Mouse (Mus musculus): ENCODE results near the gene Aloxe3. TPM values are rescaled to one million over a fixed set of nuclear protein-coding genes. Genes with fewer than 3 reads are reported as not detected.

The Aloxe3 gene
- 0.40 TPM for total RNA-seq (2023)

DNA sequence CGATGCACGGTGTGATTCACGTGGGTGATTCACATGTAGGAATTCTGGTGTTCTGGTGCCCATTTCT is at the start of gene Aloxe3:
Gene Aloxe3 (plus strand): TSS at position 45 of the 67 bp plus-strand sequence.

DNA sequence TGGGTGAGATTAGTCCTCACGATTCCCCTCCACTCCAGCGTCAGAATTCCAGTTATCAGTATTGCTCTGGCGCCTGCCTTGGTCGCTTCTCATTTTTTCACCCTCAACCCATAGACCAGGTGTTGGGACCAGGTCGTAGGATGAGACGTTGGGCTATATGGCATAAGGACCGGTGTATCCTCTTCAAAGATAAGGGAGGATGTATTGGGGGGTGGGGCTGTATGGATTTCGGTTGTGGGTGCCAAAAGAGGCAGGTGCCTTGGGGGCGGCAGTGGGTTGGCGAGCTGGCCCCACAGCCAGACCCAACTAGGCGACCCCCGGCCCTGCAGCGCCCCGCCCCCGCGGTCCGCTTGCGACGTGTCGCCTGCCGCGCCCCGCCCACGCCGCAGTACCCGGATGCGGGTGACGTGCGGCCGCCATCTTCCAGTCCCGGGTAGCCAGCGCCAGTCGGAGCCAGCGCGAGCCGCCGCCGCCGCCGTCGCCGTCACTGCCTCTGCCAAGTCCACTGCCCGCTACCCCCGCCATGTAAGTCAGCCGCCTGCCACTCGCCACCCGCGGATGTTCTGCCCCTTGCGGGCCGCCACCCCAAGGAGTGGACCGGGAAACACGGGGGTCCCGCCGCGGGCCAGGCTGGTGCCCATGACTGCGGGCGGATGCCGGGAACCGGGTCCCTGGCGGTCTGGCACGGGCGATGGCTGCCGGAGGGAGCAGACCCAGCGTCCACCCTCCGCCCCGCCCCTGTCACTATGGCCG is 37.4 kb upstream of the Aloxe3 start, which contains the start of gene Vamp2:
Gene Vamp2 (plus strand): TSS at position 388 of the 753 bp plus-strand sequence.

DNA sequence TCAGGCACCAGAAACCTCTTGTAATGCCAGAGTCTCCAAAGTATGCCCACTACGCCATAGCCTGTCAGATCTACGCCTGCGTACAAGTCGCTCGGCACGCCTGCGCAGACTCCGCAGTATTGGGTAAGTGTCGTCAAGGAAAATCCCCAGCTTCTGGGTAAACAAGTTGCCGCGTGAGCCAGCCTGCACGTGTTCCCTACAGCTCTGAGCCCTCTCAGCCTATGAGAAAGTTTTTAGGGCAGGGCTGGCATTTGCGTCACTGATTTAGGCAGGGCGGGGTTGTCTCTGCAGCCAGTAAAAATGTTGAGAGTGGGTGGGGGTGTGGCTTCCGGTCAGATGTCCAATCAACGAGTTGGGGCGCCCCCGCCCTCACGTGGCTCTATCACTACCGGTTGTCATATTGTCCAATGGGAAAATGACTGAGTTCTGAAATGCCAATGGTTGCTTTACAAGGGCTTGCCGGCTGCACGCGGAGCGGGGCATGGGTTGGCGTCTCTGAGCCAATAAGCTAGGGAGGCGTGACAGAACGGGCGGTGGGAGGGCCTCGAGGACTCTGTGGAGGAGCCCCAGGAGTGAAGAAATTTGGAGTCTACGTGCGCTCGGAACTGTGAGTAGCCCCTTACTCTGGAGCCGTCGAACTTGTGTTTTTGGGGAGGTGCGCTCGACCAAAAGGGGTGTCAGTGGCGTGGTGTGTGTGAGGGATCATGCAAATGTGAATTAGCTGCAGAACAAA is 30.8 kb upstream of the Aloxe3 start, which contains the start of gene Per1:
Gene Per1 (plus strand): TSS at position 521 of the 733 bp plus-strand sequence.

DNA sequence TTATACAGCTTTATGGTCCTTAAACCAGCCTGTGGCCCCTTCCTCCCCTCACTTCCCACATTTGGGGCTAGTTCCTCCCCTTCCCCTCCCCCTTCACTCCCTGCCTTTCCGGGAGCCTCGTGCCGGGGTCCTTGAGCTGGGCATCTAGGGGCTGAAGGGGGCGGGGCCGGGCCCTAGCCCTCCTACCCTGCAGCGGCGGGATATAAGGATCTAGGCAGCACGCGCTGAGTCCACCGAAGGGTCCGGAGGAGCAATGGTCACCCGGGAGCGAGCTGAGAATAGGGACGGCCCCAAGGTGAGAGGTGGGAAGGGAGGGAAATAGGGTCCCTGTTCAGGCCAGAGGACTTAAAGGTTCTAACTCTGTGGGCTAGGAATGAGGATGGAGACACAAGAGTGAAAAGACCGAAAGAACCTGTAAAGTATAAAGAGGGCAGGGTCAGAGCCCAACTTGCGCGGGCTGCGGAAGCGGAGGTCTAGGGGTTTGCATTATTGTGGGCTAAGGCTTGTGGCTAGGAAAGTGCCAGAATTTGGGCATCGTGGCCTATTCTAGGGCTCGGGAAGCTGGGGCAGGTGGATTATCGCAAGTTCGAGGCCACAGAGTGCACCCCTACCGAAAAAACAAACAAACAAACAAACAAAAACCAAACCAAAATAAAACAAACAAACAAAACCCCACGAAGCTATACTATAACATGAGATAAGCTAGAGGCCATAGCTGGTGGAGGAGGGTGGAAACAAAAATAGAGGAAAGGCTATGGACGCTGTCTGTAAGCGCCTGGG is 5.3 kb upstream of the Aloxe3 start, which contains the start of gene Hes7:
Gene Hes7 (plus strand): TSS at position 184 of the 780 bp plus-strand sequence.

DNA sequence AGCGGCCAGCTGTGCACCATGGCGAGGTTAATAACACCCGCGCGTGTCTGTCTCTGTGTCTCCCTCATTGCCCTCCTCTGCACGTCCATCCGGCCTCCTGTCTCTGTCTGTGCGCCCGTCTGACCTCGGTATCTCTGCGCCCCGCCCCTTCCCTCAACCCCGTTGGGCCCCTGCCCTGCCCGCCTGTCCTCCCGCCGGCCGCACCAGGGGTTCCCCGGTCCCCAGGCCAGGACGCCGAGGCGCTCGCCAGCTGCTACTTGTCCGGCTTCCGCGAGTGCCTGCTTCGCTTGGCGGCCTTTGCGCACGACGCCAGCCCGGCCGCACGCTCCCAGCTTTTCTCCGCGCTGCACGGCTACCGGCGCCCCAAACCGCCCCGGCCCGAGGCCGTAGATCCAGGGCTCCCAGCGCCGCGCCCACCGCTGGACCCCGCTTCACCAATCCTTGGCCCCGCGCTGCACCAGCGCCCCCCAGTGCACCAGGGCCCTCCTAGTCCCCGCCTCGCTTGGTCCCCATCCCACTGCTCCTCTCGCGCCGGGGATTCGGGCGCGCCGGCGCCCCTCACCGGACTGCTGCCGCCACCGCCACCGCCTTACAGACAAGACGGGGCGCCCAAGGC is 3.3 kb upstream of the Aloxe3 start, which contains the start of gene 9130213A22Rik:
Gene 9130213A22Rik (minus strand): TSS at position 254 of the 616 bp plus-strand sequence.

DNA sequence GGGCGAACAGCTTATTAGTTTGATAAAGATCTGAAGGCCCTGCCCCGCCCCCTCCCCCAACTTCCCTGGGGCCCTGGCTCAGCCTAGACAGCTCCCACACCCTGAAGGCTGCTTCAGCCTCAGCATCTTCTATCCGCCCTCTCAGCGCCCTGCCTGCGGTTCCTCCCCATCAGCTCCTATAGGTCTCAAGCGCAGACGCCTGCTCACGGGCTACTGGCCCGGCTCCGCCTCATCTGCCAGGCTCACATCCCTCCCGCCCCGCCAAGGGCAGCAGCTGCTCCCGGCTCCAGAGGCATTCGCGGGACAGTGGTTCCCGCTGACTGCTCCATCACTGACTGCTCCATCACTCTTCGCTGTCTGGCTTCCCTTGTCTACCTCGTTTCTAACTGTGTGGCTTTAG is 31.1 kb downstream of the Aloxe3 start, which contains the start of gene Alox12b:
Gene Alox12b (plus strand): TSS at position 190 of the 400 bp plus-strand sequence.

DNA sequence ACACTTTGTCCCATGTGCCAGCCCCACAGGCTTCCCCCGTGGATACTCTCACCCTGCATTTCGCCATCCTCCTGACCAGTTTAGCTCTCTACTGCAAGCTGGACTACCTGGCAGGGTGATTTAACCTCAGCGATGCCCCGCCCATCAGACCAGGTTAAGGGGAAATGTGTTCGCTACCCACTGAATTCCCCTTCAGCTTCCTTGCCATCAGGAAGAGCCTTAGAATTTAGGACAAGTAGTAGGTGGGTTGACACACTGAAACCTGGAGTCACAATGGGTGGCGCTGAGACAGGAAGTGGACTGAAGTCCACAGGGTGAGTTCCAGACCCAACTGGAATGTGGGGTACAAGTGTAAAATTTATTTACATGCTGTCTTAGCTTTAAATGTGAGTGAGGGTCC is 72.0 kb downstream of the Aloxe3 start, which contains the start of gene Alox8:
Gene Alox8 (minus strand): TSS at position 101 of the 400 bp plus-strand sequence.

Other genes starting within 250 kb of the Aloxe3 start
- not detected for gene Rnf222, start 237.3 kb upstream of the Aloxe3 start, total RNA-seq (2023)
- 3,156 TPM for gene Rpl26, start 224.3 kb upstream of the Aloxe3 start, total RNA-seq (2023)
- not detected for gene Odf4, start 198.8 kb upstream of the Aloxe3 start, total RNA-seq (2023)
- gene Arhgef15, start 168.4 kb upstream of the Aloxe3 start, total RNA-seq (2023) = not detected
- 1.9 TPM for gene Slc25a35, start 157.8 kb upstream of the Aloxe3 start, total RNA-seq (2023)
- 10.7 TPM for gene Rangrf, start 150.7 kb upstream of the Aloxe3 start, total RNA-seq (2023)
- gene Pfas, start 117.4 kb upstream of the Aloxe3 start, total RNA-seq (2023) = 28.8 TPM
- gene Ctc1, start 110.0 kb upstream of the Aloxe3 start, total RNA-seq (2023) = 22.0 TPM
- gene Aurkb, start 80.2 kb upstream of the Aloxe3 start, total RNA-seq (2023) = 1.1 TPM
- gene Borcs6, start 66.2 kb upstream of the Aloxe3 start, total RNA-seq (2023) = 10.6 TPM
- 3.6 TPM for gene Tmem107, start 55.1 kb upstream of the Aloxe3 start, total RNA-seq (2023)
- gene Vamp2, start 37.4 kb upstream of the Aloxe3 start, total RNA-seq (2023) = 328 TPM
- gene Per1, start 30.7 kb upstream of the Aloxe3 start, total RNA-seq (2023) = 415 TPM
- not detected for gene Hes7, start 5.5 kb upstream of the Aloxe3 start, total RNA-seq (2023)
- not detected for gene 9130213A22Rik, start 3.3 kb upstream of the Aloxe3 start, total RNA-seq (2023)
- gene Alox12b, start 31.1 kb downstream of the Aloxe3 start, total RNA-seq (2023) = not detected
- gene Alox8, start 71.9 kb downstream of the Aloxe3 start, total RNA-seq (2023) = not detected
- not detected for gene Gucy2e, start 111.1 kb downstream of the Aloxe3 start, total RNA-seq (2023)
- 18.4 TPM for gene Cntrob, start 197.9 kb downstream of the Aloxe3 start, total RNA-seq (2023)
- 22.2 TPM for gene Trappc1, start 198.1 kb downstream of the Aloxe3 start, total RNA-seq (2023)
- 1.2 TPM for gene Kcnab3, start 200.4 kb downstream of the Aloxe3 start, total RNA-seq (2023)
- gene Rnf227, start 214.6 kb downstream of the Aloxe3 start, total RNA-seq (2023) = 1.5 TPM
- 596 TPM for gene Chd3, start 243.5 kb downstream of the Aloxe3 start, total RNA-seq (2023)

Data from CD8-positive naive resting alpha-beta T cell, adult 57 days (primary cell).